Mouse (Mus musculus): Measurements from ENCODE around the gene Mgrn1. TPM values are rescaled to one million over a fixed set of nuclear protein-coding genes. Genes with fewer than 3 reads are reported as not detected.

The Mgrn1 gene
- total RNA-seq (2021): 100 to 1,000 TPM; 211 to 212 TPM
- long read RNA-seq, experiment 1, transcript Mgrn1-203 (17 exons, 2,250 nt): minor isoform, 19 of 214 reads
- long read RNA-seq, experiment 1, transcript Mgrn1-202 (17 exons, 3,138 nt): major isoform, 90 of 214 reads
- long read RNA-seq, experiment 1, transcript Mgrn1-201 (16 exons, 3,095 nt): minor isoform, 26 of 214 reads
- long read RNA-seq, experiment 1, partial matches to known transcripts: 25 of 214 reads
- long read RNA-seq, experiment 1, other reads (novel, unspliced or antisense): 54 of 214 reads
- long read RNA-seq, experiment 2, transcript Mgrn1-202 (17 exons, 3,138 nt): major isoform, 135 of 296 reads
- long read RNA-seq, experiment 2, transcript Mgrn1-201 (16 exons, 3,095 nt): minor isoform, 43 of 296 reads
- long read RNA-seq, experiment 2, transcript Mgrn1-203 (17 exons, 2,250 nt): minor isoform, 8 of 296 reads
- long read RNA-seq, experiment 2, partial matches to known transcripts: 36 of 296 reads
- long read RNA-seq, experiment 2, other reads (novel, unspliced or antisense): 72 of 296 reads

DNA sequence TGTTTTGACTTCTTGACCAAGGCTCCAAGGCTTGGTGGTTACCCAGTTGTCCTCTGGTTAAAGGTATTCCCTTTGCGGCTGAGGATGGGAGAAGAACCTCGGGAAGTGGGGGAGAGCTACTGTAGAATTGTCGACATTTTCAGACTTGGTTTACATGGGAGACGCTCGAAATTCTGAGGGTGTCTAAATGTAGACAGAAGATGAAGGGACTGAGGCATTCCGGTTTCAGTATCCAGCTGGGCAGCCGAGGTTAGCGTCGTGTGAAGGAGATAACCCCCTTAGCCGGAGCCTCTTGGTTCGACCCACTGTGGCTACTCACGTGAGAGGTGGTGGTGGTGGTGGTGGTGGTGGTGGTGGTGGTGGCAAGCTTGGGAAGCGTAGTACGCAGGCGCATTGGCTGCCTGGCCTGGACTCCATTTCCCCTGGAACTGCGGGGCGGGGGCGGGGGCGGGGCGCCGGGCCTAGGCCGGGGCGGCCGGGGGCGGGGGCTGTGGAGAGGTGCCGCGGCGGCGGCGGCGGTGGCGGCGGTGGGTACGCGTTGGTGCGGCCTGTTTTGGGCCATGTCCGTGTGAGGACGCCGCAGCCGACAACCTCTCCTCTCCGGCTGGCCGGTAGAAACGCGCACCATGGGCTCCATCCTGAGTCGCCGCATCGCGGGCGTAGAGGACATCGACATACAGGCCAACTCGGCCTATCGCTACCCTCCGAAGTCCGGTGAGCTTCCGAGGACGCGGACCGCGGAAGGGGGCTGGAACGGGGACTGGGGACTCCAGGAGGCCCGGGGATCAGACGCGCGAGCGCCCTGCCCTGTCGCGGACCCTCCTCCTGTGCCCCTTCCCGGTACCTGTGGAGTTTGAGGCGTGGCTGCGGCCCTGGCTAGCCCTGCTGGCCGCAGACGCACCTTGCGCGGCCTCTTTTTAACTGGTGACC, at the start of gene Mgrn1:
Mgrn1 (plus strand) TSS at position 490 of the 930 bp plus-strand sequence.
- no peak for TF ChIP-seq CTCF (conservative IDR thresholded peaks at IDR 0.05)
- DNase-seq (ENCODE audit: low spot score in 2 of 2): peak; percentile 83
- H3K4me3 ChIP-seq: peak within 1 kb of the TSS; percentile 80
- peak within 1 kb of the TSS; percentile 99 for H3K27ac ChIP-seq

DNA sequence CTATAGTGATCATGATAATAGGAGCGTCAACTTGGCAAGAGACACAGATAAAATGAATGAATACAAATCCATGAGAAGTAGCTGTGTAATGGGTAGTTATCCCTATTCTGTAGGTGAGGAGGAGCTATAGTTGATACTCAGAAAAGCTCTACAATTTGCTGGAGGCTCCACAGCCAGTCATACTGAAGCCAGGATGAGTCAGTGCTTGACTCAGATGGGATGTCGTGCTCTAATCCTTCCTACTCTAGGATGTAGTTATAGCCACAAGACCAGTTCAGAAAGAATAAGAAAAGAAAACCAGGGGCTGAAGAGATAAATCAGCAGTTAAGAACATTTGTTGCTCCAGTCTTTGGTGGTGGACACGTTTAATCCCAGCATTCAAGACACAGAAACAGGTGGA, 48.4 kb upstream of the Mgrn1 start:
- DNase-seq (ENCODE audit: low spot score in 2 of 2): no peak

DNA sequence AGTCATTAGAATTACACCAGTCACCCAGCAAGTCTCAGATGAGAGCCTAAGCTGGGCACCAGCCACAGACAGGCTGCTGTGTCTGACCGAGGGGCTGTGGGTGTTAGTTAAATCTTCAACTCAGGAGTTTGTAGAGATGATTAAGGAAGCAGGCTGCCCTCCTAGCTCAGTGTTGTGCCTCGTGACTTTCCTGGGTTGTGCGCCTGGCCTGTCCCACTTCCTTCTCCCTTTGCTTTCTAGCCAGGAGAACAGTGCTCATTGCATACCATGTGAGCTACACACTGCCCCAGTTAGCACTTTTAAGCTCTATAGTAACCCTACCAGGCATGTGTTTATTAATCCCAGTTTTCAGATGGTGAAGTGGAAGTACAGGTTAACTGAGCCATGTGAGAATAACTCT, 46.5 kb upstream of the Mgrn1 start:
- Histone ChIP-seq H3K4me3 (no peak overlapping the region), H3K27ac (no peak overlapping the region)
- no peak for TF ChIP-seq CTCF (conservative IDR thresholded peaks at IDR 0.05)
- DNase-seq (ENCODE audit: low spot score in 2 of 2): no peak

More for the DNA sequence above, 48.4 kb upstream of the Mgrn1 start:
- H3K27ac ChIP-seq: no peak overlapping the region
- no peak for TF ChIP-seq CTCF (conservative IDR thresholded peaks at IDR 0.05)
- no peak overlapping the region for H3K4me3 ChIP-seq

DNA sequence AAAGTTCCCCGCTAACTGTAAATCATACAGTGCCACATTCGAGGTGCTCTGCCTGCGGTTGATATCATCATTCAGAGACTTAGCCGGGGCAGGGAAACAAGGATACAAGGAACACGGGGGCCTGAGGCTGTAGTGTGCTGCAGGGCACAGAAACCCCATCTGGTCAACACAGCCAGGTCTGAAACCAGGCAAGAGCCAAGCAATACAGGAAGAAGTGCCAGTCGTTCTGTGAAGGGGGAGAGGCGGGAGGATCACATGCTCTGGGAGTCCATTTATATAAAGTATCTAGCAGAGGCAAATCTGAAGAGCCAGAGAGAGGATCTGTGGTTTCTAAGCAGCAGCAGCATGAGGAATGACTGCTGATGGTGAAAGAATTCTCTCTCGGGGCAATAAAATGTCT, 45.8 kb upstream of the Mgrn1 start:
- TF ChIP-seq CTCF (conservative IDR thresholded peaks at IDR 0.05): no peak
- no peak overlapping the region for H3K27ac ChIP-seq

DNA sequence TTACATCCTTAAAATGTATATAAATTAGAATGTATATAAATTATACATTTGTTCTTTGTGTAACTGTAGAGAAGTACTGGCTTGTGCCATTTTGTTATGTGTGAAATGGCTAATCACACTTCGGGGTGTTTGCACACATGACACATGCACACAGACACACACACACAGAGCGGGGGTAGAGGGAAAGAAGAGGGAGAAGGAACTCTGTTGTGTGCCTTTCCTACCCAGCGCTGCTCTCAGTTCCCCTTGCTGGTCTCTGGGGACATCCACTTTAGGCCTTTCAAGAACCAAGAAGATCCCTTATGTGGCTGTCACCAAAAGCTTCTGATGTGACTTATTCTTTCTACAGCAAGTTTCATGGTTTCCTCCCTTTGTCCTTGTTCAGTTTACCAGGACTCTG, 39.0 kb upstream of the Mgrn1 start:
- H3K27ac ChIP-seq: no peak overlapping the region
- DNase-seq (ENCODE audit: low spot score in 2 of 2): no peak
- no peak overlapping the region for H3K4me3 ChIP-seq
- TF ChIP-seq CTCF (conservative IDR thresholded peaks at IDR 0.05): no peak

More for the DNA sequence above, 45.8 kb upstream of the Mgrn1 start:
- no peak overlapping the region for H3K4me3 ChIP-seq
- DNase-seq (ENCODE audit: low spot score in 2 of 2): no peak

DNA sequence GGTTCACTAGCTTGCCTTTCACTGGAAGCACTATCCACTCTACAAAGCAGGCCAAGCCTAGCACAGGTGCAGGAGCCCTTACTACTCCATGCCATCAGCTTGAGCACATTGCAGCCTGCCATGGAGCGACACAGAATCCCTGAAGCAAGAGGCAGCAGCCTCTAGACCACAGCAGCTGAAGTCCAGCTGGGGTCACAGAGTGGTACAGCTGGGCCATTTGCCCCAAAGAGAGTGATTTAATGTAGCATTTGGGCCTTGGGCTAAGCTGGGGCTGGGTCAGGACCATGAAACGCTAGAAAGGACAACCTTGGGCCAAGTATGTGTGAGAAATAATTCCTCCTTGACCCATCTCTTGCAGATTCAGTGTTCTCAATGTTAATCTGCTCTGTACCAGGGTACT, 38.0 kb upstream of the Mgrn1 start:
- DNase-seq (ENCODE audit: low spot score in 2 of 2): no peak
- TF ChIP-seq CTCF (conservative IDR thresholded peaks at IDR 0.05): no peak
- Histone ChIP-seq H3K4me3 (no peak overlapping the region), H3K27ac (no peak overlapping the region)

DNA sequence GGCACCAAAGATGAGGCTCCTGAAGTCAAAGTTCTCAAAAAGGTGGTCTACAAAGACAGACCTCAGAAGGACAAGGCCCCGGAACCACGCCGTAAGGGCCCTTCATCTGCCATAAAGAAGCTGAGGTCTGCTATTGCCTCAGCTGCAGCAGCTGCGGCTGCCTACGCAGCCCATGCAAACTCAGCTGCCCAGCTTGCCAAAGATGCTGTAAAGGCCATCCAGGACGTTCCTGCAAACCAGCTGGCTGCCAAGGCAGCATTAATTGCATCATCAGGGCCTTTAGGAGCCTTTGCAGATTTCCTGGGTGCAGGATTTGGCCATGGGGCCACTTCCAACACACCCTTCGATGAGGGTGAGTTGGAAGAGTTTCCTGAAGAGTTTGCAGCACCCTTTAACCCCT, 35.7 kb upstream of the Mgrn1 start:
- Histone ChIP-seq H3K4me3 (no peak overlapping the region), H3K27ac (no peak overlapping the region)
- no peak for TF ChIP-seq CTCF (conservative IDR thresholded peaks at IDR 0.05)
- no peak for DNase-seq (ENCODE audit: low spot score in 2 of 2)

DNA sequence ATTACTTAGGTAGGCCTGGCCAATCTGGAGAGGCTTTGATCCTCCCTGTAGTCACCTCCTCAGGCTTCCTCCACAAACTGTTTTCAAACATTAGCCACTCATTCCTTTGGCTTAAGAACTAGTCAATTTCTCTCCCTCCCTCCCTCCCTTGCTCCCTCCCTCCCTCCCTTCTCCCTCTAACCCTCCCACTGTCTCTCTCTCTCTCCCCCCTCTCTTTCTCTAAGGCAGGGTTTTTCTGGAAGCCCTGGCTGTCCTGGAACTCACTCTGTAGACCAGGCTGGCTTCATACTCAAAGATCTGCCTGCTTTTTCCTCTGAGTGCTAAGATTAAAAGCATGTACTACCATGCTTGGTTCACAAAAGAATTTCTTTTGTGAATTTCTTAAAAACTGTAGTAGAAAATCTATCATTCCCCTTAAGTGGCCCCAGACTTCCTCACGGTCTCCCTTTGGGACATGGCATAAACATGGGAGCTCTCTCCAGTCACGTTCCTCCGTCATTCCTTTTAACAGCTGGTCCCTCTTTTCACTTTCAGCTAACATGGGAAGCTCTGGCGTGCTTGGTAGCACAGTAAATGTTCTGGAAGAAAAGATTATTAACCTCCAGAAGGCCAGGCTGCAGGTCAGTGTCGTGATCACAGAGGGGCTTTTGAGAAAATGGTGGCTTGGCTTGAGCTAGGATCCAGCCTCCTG, 35.0 kb upstream of the Mgrn1 start:
- no peak overlapping the region for H3K27ac ChIP-seq
- TF ChIP-seq CTCF (conservative IDR thresholded peaks at IDR 0.05): no peak

DNA sequence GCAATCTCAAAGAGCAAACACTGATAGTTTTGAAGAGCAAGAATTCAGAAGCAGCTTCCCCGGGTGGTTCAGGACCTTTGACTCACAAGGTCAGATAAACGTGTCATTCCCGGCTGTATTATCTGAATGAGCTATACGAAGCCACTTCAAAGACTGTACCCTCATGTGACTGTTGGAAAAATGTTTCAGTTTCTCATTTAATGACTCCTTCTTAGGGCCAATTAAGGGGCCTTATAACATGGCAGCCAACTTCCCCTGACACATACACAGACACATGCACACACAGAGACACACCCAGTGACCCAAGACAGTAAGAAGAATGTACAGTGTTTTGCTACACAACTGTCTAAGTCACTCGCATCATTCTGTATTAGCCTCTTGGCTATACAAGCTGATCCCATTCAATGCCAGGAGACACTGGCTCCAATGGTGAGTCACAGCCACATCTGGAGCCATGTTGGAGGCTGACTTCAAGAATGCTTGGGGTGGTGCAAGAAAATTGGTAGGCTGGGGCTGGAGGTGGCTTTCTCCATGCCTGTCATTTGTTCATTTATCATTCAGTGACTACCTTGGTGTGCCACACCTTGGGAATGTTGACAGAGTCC, 30.9 kb upstream of the Mgrn1 start:
- no peak for TF ChIP-seq CTCF (conservative IDR thresholded peaks at IDR 0.05)
- H3K4me3 ChIP-seq: no peak overlapping the region
- H3K27ac ChIP-seq: no peak overlapping the region
- no peak for DNase-seq (ENCODE audit: low spot score in 2 of 2)

More for the DNA sequence above, 35.0 kb upstream of the Mgrn1 start:
- H3K4me3 ChIP-seq: no peak overlapping the region
- DNase-seq (ENCODE audit: low spot score in 2 of 2): no peak

DNA sequence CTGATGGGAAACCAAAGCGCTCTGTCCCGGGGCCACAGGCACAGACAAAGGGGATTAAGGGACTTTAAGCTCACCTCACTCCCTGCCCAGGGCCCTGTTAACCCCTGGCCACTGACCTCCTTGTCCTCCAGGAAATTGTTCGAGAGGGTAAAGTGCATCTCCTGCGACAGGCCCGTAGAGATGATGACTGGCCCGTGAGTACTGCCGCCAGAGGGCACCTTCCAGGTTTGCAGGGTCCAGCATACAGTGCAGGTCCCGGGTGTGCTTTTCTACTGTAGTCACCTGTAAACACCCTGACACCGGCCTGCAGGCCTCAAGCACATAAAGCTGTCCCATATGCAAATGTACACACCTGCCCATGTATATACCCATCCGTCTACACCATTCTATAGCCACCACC, 24.7 kb upstream of the Mgrn1 start:
- peak; percentile 56 for TF ChIP-seq CTCF (conservative IDR thresholded peaks at IDR 0.05)

DNA sequence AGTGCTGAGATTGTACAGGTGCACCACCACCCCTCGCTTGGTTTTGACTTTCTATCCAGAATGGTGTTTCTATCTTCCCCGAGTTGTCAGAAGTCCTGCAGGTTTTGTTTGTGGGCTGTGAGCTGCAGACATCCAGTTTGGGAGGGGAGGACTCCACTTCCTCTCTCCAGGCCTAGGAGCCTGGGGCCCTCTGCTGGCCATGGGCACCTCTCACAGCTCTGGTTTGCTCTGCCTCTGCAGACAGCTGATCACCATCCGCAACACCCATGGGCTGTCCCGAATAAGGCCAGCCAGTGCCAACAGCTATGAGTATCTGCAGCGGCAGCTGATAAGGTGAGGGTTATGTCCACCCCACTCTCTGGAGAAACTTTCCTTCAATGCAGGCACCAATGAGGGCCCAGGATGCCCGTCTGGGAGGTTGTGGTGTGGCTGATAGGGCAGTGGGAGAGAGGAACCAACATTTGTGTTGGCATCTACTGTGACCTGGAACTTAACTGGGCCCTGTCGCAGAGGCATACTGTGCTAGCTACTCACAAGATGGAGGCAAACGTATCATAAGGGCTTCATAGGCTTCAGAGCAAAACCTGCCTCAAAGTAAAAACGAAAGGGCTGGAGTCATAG, 23.1 kb upstream of the Mgrn1 start:
- no peak overlapping the region for H3K4me3 ChIP-seq
- DNase-seq (ENCODE audit: low spot score in 2 of 2): peak; percentile 67 to 71
- TF ChIP-seq CTCF (conservative IDR thresholded peaks at IDR 0.05): peak; percentile 93
- H3K27ac ChIP-seq: no peak overlapping the region

More for the DNA sequence above, 24.7 kb upstream of the Mgrn1 start:
- Histone ChIP-seq H3K27ac (no peak overlapping the region), H3K4me3 (no peak overlapping the region)
- no peak for DNase-seq (ENCODE audit: low spot score in 2 of 2)

DNA sequence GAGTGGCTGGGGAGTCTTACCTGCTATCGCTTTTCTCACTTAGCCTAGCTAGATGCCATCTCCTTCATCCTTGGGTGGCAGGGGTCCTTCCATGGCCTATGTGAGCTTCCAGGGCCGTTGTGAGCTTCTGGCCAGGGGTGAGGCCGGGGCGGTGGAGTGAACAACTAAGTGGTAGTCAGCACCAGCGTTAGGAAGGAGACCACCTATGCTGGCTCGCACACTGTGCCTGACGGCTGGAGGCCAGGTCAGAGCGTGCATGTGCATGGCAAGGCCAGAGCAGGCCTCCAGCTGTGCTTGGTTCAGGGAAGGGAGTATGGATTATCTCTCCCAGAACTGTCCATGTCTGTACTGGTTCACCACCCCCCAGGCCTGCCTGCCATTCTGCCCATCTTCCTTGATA, 22.3 kb upstream of the Mgrn1 start:
- no peak for TF ChIP-seq CTCF (conservative IDR thresholded peaks at IDR 0.05)
- no peak overlapping the region for H3K27ac ChIP-seq
- H3K4me3 ChIP-seq: no peak overlapping the region
- DNase-seq (ENCODE audit: low spot score in 2 of 2): no peak

Measured in layer of hippocampus, adult 2 months (tissue).